Mouse (Mus musculus): Measurements from ENCODE around the gene Qrich1.

Qrich1 gene

DNA sequence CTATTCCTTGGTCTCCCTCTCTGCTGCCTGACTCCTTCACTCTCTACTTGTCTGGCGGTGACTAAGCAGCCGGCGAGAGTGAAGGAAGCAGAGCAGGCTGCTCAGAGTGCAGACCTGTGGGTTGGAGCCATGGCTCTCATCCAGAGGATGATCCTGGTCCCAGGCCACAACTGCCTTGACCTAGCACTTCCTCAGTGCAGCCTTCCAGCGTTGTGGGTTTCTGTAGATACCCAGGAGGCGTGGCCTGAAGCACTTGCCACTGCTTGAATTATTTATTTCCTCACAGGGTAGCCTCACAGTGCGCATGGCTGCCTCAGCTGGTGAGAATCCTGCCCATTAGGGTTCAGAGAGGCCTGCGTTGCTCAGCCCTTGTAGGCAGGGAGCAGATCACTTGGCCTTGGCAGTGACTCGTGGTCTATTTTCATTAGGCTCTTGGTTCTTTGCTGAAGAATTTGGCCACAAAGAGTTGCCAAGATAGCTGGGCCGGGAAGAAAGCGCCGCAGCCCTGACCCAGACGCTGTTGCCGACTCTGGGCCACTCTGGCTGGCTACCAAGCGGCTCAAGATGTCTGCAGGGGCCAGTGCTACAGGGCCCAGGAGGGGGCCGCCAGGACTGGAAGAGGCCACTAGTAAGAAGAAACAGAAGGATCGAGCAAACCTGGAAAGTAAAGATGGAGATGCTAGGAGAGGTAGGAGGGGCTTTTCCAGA lies 24.4 kb upstream of the Qrich1 start:
- no peak for DNase-seq (ENCODE audit: low spot score)

DNA sequence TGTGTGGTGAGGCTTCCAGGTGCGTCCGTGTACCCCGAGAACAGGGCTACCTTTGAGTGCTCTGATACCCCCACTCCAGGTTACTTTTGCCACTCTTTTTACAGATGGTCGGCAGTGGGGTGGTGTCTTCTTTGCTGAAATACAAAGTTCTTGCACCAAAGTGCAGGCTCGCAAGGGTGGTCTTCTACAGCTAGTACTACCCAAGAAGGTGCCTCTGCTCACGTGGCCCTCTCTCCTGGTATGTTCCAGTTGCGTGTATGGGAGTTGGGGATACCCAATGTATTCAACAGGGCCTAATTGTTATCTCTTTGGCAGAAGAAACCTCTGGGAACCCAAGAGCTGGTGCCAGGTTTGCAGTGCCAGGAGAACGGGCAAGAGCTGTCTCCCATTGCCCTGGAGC lies 23.4 kb upstream of the Qrich1 start:
- DNase-seq (ENCODE audit: low spot score): no peak

DNA sequence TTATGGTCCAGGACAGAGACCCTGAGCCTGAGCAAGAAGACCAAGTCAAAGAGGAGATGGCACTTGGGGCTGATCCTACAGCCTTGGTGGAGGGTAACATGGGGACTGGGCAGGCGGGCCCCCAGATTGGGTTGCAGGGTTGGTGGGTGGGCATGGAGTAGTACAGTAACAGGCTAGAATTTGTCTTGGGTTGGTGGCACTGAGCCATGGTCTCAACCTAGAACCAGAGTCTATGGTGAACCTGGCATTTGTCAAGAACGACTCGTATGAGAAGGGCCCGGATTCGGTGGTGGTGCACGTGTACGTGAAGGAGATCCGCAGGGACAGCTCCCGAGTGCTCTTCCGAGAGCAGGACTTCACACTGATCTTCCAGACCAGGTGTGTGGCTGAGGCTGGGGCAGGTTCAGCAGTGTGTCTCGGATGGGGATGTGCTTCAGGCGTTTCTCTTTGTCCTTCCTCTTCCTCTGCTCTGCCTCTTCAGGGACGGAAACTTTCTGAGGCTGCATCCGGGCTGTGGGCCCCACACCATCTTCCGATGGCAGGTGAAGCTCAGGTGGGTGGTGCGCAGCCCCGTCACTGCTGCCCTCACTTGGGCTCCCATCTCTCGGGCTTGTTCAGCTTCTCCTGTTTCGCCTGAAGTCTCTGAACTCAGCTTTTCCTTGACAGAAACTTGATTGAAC lies 22.3 kb upstream of the Qrich1 start:
- no peak for DNase-seq (ENCODE audit: low spot score)

DNA sequence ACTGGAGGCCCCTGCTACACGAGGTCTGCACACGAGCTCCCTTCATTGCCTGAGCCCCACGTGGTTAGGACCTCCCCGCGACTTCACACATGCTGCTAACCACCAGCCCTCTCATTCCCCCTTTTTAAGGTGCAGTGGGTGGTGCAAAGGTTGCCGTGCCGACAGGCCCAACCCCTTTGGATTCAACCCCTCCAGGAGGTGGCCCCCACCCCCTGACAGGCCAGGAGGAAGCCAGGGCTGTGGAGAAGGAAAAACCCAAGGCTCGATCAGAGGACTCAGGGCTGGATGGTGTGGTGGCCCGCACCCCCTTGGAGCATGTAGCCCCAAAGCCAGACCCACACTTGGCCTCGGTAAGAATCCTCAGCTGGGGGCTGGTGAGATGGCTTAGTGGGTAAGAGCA lies 21.7 kb upstream of the Qrich1 start:
- DNase-seq (ENCODE audit: low spot score): no peak

- DNase-seq (ENCODE audit: low spot score): no peak
Measured at GRCm38 (mm10) chr9:108499231-108499630, 17.4 kb upstream of the Qrich1 start.

- DNase-seq (ENCODE audit: low spot score): no peak
Measured at GRCm38 (mm10) chr9:108499943-108500342, 16.7 kb upstream of the Qrich1 start.

DNA sequence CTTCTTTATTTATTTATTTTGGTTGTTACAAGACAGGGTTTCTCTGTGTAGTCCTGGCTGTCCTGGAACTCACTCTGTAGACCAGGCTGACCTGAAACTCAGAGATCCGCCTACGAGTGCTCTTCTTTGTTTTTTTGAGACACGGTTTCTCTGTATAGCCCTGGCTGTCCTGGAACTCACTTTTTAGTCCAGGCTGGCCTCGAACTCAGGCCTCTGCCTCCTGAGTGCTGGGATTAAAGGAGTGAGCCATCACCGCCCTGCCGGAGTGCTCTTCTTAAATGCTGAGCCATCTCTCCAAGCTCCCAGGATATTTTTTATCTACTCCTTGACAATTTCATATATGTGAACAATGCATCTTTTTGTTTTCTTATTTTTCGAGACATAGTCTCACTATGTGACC lies 9.7 kb upstream of the Qrich1 start:
- no peak for DNase-seq (ENCODE audit: low spot score)

- peak; percentile 97 for DNase-seq (ENCODE audit: low spot score)
Measured at GRCm38 (mm10) chr9:108507619-108508434, 8.8 kb upstream of the Qrich1 start, which contains the start of gene Qars. Gene Qars, plus strand, starts transcription at chr9:108507706.

DNA sequence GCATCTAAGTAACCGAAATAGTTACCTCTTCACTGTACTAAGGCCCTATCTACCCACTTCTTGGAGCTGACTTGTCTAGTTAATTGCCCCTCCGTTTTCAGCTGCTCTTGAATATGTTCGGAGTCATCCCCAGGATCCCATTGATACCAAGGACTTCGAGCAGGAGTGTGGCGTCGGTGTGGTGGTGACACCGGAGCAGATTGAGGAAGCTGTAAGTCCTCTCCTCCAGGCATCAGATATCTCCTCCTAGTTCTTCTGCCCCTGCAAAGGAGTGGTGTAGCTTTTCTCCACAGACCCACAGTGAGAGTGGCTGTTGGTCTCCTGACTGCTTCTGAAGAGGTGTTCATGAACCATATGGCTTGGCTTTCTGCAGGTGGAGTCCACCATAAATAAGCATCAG lies 7.8 kb upstream of the Qrich1 start:
- no peak for DNase-seq (ENCODE audit: low spot score)

DNA sequence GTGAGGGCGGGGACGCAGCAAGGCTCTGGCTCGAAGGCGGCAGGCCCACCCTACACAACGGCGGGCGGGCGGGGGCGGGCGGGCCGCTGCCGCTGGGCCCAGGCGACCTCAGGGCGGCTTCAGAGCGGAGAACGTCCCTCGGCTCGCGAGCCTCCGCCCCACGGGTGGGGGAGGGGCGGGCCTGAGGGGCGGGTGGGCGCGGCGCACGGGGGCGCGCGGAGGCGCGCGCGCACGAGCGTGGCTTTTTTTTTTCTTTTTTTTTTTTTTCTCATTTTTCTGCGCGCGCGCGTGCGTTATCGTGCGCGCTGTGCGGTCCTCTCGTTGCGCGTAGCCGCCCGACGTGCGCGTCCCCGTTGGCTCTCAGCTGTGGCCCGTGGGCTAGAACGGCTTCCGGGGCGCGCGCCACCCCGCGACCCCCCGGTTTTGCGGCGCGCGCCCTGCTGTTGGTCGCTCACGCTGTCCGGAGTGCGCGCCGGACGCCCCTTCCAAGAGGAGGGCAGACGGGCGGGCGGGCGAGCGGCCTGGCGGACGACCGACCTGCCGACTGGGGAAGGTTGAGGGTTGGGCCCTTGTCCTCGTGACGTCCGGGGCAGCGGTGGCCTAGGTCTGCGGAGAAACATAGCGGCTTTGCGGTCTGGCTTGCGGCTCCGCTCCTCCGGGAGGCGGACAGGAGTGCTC lies 786 bp downstream of the Qrich1 start:
- DNase-seq (ENCODE audit: low spot score): peak; percentile 78

- peak; percentile 57 for DNase-seq (ENCODE audit: low spot score)
Measured at GRCm38 (mm10) chr9:108517931-108518332, 1.3 kb downstream of the Qrich1 start.

GRCm38 (mm10) chr9:108521604-108522003 lies 5.0 kb downstream of the Qrich1 start:
- DNase-seq (ENCODE audit: low spot score): no peak

- DNase-seq (ENCODE audit: low spot score): no peak
Measured at GRCm38 (mm10) chr9:108523341-108523740, 6.7 kb downstream of the Qrich1 start.

DNA sequence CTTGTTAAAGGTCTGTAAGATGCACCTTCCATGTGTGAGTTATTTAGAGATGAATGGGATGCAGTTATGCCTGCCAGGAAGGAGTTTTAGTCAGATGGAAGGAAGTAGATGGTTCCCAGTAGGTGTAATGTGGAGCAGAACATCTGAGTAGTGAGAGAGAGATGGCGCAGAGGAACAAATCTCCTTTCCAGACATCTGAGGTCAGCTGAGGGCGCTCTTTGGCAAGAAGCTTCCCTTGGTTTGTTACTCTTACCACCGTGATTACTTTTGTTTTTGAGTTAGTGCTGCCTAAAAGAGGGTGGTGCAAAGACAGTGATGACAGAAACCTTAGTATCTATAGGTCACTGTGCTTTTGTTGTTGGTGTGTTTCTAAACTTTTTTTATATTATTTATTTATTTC lies 8.8 kb downstream of the Qrich1 start:
- no peak for DNase-seq (ENCODE audit: low spot score)

- no peak for DNase-seq (ENCODE audit: low spot score)
Measured at GRCm38 (mm10) chr9:108530954-108531353, 14.3 kb downstream of the Qrich1 start.

GRCm38 (mm10) chr9:108531496-108531895 lies 14.9 kb downstream of the Qrich1 start:
- no peak for DNase-seq (ENCODE audit: low spot score)

- no peak for DNase-seq (ENCODE audit: low spot score)
Measured at GRCm38 (mm10) chr9:108540846-108541245, 24.2 kb downstream of the Qrich1 start.

DNA sequence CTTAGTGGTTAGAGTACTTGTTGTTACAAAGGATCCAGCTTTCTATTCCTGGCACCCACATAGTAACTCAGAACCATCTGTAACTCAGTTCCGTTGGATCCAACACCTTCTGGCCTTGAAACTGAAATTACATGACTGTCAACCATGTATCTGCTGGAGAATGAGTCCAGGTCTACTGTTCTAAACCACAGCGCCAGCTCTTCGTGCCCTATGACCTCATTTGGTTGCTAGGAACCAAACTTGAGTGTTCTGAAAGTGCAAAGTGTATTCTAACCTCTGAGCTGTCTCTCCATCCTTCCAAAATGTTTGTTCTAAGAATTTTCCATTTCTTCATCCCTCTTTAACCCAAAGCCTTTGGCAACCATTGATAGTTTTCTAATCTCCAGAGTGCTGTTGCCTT lies 29.4 kb downstream of the Qrich1 start:
- no peak for DNase-seq (ENCODE audit: low spot score)

GRCm38 (mm10) chr9:108546875-108547274 lies 30.3 kb downstream of the Qrich1 start:
- DNase-seq (ENCODE audit: low spot score): no peak

DNA sequence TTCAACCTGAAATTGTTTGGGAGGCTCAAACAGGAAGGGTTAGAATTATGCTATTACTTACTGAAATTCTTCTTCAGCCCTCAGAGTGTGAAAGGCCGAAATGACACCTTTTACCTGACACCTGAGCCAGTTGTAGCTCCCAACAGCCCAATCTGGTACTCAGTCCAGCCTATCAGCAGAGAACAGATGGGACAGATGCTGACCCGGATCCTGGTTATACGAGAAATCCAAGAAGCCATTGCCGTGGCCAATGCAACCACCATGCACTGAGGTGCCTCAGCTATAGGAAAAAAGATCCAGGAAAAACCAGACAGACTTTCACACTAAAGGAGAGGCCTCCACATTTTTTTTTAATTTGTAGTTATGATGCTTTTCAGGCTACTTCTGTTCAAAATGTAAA lies 42.6 kb downstream of the Qrich1 start:
- DNase-seq (ENCODE audit: low spot score): no peak

DNA sequence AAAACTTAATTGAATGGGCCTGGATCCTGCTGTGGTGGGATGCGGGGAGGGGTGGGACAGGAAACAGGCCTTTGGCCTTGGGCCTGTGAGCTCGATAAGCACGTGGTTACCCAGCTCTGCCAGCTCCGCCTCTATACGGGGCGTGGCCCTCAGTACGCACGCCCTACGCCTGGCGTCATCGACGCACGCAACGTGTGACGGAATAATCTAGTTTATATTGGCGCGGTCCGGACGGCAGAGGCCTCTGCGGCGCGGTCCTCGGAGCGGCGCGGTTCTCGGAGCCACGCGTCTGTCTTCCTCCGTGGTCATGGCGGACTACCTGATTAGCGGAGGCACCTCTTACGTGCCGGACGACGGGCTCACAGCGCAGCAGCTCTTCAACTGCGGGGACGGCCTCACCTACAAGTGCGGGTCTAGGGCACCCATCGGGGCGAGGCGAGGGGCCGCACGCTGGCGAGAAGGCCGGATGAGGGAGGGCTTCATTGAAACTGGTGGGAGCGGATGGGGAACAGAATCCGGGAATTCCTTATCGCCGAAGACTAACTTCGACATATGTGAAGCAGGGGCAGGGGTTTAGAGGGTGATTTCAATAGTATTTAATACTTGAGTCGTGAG lies 43.7 kb downstream of the Qrich1 start, which contains the start of gene Impdh2:
Gene Impdh2 (plus strand): TSS at position 60 of the 615 bp plus-strand sequence.
- DNase-seq (ENCODE audit: low spot score): peak; percentile 97

DNA sequence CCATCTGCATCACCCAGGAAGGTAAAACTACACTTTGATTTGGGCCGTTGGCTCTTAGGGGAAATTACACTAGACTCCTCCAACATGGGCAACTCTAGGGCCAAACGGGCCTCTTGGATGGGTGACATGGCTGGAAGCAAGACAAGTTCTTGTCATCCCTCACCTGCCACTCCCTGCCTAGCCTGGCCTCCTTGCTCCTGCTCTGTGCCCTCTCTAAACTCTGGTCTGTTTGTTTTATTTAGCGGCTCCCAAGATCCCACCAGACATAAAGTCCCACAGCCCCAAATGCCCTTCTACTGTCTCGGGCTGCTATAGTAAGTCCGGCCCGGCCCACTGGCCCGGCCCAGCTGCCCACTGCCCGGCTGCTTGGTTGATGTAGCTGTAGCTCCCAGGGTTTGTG lies 47.1 kb downstream of the Qrich1 start:
- no peak for DNase-seq (ENCODE audit: low spot score)
